Mouse (Mus musculus): ENCODE measurements around the gene Mcemp1. TPM values are rescaled to one million over a fixed set of nuclear protein-coding genes. Genes with fewer than 3 reads are reported as not detected.

The Mcemp1 gene
- polyA plus RNA-seq, 1 experiment from 2014 or later = 8.2 TPM

DNA sequence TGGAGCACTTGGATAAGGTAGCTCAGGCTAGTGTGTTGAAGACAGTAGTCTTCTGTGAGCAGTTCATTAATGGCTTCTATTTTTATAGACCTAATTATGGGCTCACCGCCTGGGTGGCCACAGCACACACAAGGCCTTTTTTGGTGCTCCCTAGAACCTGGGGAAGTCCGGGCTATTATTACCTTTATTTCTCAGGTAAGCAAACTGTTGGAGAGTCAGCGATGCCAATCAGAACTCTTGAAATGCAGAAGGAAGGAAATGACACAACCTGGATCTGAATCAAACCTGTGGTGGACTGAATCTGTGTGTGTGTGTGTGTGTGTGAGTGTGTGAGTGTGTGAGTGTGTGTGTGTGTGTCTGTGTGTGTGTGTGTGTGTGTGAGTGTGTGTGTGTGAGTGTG is 28.6 kb downstream of the Mcemp1 start, which contains the start of gene Fcer2a:
Gene Fcer2a, minus strand, starts transcription at position 55 of the 400 bp plus-strand sequence.
- ATAC-seq (ENCODE audit: low read depth) = no peak
- H3K27me3 ChIP-seq (ENCODE audit: control insufficient read depth, insufficient read depth, low read depth, low read length) = no peaks in the 10 kb centered on the region
- no peaks in the 10 kb centered on the region for H3K36me3 ChIP-seq (ENCODE audit: control insufficient read depth, insufficient read depth)
- H3K9ac ChIP-seq (ENCODE audit: low read depth, low read length) = no peak within 1 kb of the TSS
- no peak within 1 kb of the TSS for H3K27ac ChIP-seq (ENCODE audit: low read length)
- no peaks in the 10 kb centered on the region for H3K4me1 ChIP-seq (ENCODE audit: control insufficient read depth, low read depth, low read length)
- H3K4me3 ChIP-seq (ENCODE audit: low read depth, low read length) = no peak within 1 kb of the TSS
- H3K4me2 ChIP-seq (ENCODE audit: low read depth, low read length) = no peak within 1 kb of the TSS
- 64% methylated on average over 3 of the region's 3 CpGs for WGBS (ENCODE audit: insufficient replicate concordance)
- no peaks in the 10 kb centered on the region for H3K9me3 ChIP-seq (replicated peaks; ENCODE audit: control insufficient read depth, low read length)

DNA sequence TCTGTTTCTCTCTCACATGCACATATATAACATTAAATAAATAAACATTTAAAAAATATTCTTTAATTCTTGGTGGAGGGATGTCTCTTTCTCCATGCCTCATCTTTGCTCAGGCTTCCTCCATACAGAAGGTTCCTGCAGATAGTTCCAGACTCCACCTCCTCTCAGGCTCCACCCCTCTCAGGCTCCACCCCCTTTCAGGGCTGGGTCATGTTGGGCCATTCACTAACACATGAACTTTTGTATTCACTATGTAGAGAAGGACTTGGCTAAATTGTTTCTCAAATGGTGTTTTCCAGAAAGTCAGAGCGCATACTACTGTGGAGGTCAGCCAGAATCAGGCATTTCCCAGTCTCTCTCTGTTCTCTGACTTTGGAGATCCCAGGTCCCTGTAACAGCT is 35.9 kb downstream of the Mcemp1 start:
- Histone ChIP-seq H3K4me2 (ENCODE audit: low read depth, low read length) (no peak overlapping the region), H3K4me3 (ENCODE audit: low read depth, low read length) (no peak overlapping the region), H3K9ac (ENCODE audit: low read depth, low read length) (no peak overlapping the region), H3K9me3 (replicated peaks; ENCODE audit: control insufficient read depth, low read length) (no peaks in the 10 kb centered on the region), H3K27me3 (ENCODE audit: control insufficient read depth, insufficient read depth, low read depth, low read length) (no peaks in the 10 kb centered on the region), H3K27ac (ENCODE audit: low read length) (no peak overlapping the region), H3K4me1 (ENCODE audit: control insufficient read depth, low read depth, low read length) (no peaks in the 10 kb centered on the region), H3K36me3 (ENCODE audit: control insufficient read depth, insufficient read depth) (no peaks in the 10 kb centered on the region)
- no peak for ATAC-seq (ENCODE audit: low read depth)
- 90% methylated on average over 1 of the region's 1 CpGs for WGBS (ENCODE audit: insufficient replicate concordance)

DNA sequence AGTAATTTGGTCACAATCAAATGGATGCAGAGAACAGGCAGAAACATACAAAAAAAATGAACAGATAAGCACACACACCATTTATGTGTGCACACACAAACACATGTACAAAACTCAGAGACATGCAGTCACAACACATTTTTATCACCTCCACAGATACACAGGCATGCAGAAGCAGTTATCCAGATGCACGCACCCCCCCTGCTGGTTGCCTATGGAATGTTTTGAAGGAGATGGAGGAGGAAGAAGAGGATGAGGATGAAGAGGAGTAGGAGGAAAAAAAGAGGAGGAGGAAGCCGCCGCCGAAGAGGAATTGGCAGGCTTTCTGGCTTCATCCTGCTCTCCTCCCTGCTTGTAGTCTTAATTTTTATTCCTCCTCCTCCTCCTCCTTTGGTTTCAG is 40.2 kb downstream of the Mcemp1 start:
- Histone ChIP-seq H3K4me3 (ENCODE audit: low read depth, low read length) (no peak overlapping the region), H3K9ac (ENCODE audit: low read depth, low read length) (no peak overlapping the region), H3K4me2 (ENCODE audit: low read depth, low read length) (no peak overlapping the region), H3K9me3 (replicated peaks; ENCODE audit: control insufficient read depth, low read length) (no peaks in the 10 kb centered on the region), H3K27ac (ENCODE audit: low read length) (no peak overlapping the region), H3K4me1 (ENCODE audit: control insufficient read depth, low read depth, low read length) (no peaks in the 10 kb centered on the region), H3K36me3 (ENCODE audit: control insufficient read depth, insufficient read depth) (no peaks in the 10 kb centered on the region), H3K27me3 (ENCODE audit: control insufficient read depth, insufficient read depth, low read depth, low read length) (no peaks in the 10 kb centered on the region)
- ATAC-seq (ENCODE audit: low read depth) = no peak
- WGBS (ENCODE audit: insufficient replicate concordance) = 41% methylated on average over 4 of the region's 4 CpGs

DNA sequence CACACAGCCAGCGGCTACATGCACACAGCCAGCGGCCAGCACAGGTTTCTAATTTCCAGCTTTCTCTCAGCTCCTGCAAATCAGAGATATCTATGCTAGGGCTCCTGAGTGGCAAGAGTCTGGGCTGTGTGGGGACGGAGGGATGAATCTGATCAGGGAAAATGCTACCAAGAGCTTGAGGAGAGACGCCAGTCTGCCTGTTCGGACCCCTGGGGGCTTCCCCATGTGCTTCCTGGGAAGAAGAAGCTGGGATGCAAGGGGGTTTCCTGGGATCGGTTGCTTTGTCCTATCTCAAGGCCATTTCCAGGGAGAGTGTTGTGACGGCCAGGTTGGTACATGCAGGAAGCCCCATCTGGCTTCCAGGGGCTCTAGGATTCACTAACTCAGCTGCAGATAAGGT is 42.1 kb downstream of the Mcemp1 start:
- no peaks in the 10 kb centered on the region for H3K9me3 ChIP-seq (replicated peaks; ENCODE audit: control insufficient read depth, low read length)
- H3K9ac ChIP-seq (ENCODE audit: low read depth, low read length) = no peak overlapping the region
- H3K4me3 ChIP-seq (ENCODE audit: low read depth, low read length) = no peak overlapping the region
- H3K4me1 ChIP-seq (ENCODE audit: control insufficient read depth, low read depth, low read length) = no peaks in the 10 kb centered on the region
- no peaks in the 10 kb centered on the region for H3K36me3 ChIP-seq (ENCODE audit: control insufficient read depth, insufficient read depth)
- no peaks in the 10 kb centered on the region for H3K27me3 ChIP-seq (ENCODE audit: control insufficient read depth, insufficient read depth, low read depth, low read length)
- no peak overlapping the region for H3K4me2 ChIP-seq (ENCODE audit: low read depth, low read length)
- WGBS (ENCODE audit: insufficient replicate concordance) = 54% methylated on average over 7 of the region's 7 CpGs
- ATAC-seq (ENCODE audit: low read depth) = no peak; the same call in 1 of the 2 replicates
- H3K27ac ChIP-seq (ENCODE audit: low read length) = no peak overlapping the region

DNA sequence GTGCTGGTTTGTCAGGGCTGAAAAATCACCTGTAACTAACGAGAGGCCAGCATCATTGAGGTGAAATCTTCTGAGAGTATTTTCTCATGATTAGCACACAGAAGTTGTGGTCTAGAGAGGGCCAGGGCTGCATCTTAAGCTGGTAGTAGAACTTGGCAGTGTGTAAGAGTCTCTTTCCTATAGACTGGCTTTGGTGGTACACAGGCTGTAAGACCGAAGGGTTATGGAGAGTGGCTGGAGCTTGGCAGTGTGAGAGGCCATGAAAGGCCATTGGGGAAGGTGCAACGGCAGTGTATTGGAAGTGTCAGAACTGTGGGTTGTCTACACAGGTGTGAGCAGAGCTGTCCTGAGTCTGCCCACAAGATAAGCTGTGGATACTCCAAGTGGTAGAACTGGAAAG is 44.8 kb downstream of the Mcemp1 start:
- Histone ChIP-seq H3K9ac (ENCODE audit: low read depth, low read length) (no peak overlapping the region), H3K4me3 (ENCODE audit: low read depth, low read length) (no peak overlapping the region), H3K4me1 (ENCODE audit: control insufficient read depth, low read depth, low read length) (no peaks in the 10 kb centered on the region), H3K9me3 (replicated peaks; ENCODE audit: control insufficient read depth, low read length) (no peaks in the 10 kb centered on the region), H3K27ac (ENCODE audit: low read length) (no peak overlapping the region), H3K36me3 (ENCODE audit: control insufficient read depth, insufficient read depth) (no peaks in the 10 kb centered on the region), H3K4me2 (ENCODE audit: low read depth, low read length) (no peak overlapping the region), H3K27me3 (ENCODE audit: control insufficient read depth, insufficient read depth, low read depth, low read length) (no peaks in the 10 kb centered on the region)
- WGBS (ENCODE audit: insufficient replicate concordance) = 39% methylated on average over 3 of the region's 3 CpGs
- no peak for ATAC-seq (ENCODE audit: low read depth)

DNA sequence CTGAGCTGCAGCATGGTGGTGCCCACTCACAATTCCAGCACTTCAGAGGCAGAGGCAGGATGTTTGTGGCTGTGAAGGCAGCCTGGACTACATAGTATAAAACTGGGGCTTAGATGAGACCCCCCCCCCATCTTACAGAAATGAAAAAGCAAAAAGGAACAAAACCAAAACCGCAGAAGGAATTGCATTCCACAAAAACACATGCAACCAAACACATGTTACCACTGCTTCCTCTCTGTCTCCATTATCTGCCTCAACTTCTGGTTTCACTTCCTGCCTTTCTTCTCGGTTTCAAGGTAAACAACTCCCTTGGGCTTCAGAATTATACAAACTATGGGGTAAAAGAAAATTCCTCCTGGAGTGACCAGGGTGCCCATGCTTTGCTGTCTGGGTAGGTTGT is 46.1 kb downstream of the Mcemp1 start:
- Histone ChIP-seq H3K4me1 (ENCODE audit: control insufficient read depth, low read depth, low read length) (no peaks in the 10 kb centered on the region), H3K4me2 (ENCODE audit: low read depth, low read length) (no peak overlapping the region), H3K27ac (ENCODE audit: low read length) (no peak overlapping the region), H3K9me3 (replicated peaks; ENCODE audit: control insufficient read depth, low read length) (no peaks in the 10 kb centered on the region), H3K27me3 (ENCODE audit: control insufficient read depth, insufficient read depth, low read depth, low read length) (no peaks in the 10 kb centered on the region), H3K4me3 (ENCODE audit: low read depth, low read length) (no peak overlapping the region), H3K36me3 (ENCODE audit: control insufficient read depth, insufficient read depth) (no peaks in the 10 kb centered on the region), H3K9ac (ENCODE audit: low read depth, low read length) (no peak overlapping the region)
- WGBS (ENCODE audit: insufficient replicate concordance) = 9% methylated on average over 2 of the region's 2 CpGs
- ATAC-seq (ENCODE audit: low read depth) = peak; percentile 21; the same call in 1 of the 2 replicates

DNA sequence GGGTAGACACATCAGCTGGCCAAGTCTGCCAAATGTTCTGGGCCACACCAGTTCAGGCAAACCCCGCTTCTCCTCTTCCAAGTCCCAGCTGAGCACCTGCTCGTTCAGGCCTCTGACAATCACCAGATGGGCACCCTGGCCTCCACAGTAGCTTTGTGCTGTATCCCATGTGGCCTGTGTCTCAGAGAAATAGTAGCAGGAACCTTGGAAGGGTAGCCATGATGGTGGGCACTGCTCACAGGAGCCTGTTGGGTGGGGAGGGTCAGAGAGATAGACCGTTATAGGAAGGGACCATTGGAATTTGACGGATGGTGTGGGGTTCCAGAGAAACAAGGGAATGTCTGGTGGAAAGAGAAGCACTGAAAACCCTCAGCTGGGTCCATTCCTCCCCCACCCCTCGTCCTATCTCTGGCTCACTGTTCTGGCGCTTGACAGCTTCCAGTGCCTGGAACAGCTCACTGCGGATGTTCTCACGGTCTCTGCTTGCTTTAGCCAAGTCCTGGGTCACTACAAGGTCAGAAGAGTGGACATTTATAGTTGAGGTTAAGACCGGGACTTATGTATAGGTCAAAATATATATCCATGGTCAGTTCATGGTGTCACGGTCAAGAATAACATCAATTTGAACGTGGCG is 51.9 kb downstream of the Mcemp1 start:
- 67% methylated on average over 12 of the region's 12 CpGs for WGBS (ENCODE audit: insufficient replicate concordance)
- H3K4me3 ChIP-seq (ENCODE audit: low read depth, low read length) = no peak overlapping the region
- ATAC-seq (ENCODE audit: low read depth) = 0 out of 2 replicates have a peak, but pooled peaks have one; percentile 43
- H3K9me3 ChIP-seq (replicated peaks; ENCODE audit: control insufficient read depth, low read length) = no peaks in the 10 kb centered on the region
- H3K27me3 ChIP-seq (ENCODE audit: control insufficient read depth, insufficient read depth, low read depth, low read length) = no peaks in the 10 kb centered on the region
- H3K4me1 ChIP-seq (ENCODE audit: control insufficient read depth, low read depth, low read length) = no peaks in the 10 kb centered on the region
- no peak overlapping the region for H3K4me2 ChIP-seq (ENCODE audit: low read depth, low read length)
- H3K27ac ChIP-seq (ENCODE audit: low read length) = no peak overlapping the region
- no peaks in the 10 kb centered on the region for H3K36me3 ChIP-seq (ENCODE audit: control insufficient read depth, insufficient read depth)
- no peak overlapping the region for H3K9ac ChIP-seq (ENCODE audit: low read depth, low read length)

DNA sequence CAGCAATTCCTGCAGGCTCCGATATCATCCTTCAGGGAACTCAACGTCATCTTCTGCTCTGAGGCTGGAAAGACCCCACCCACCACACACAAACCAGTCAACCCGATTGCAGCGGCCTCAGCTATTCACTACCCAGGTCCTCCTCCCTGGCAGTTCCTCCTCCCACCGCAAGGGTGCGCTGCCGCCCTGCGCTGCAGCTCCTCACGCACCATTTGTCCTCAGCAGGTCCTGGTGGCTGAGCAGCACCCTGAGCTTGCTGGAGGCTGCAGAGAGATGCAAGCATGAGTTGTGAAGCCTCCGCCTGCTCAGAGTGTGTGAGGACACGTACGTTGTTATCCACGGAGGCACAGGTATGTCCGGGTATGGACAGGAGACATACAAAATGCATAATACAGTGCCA is 53.0 kb downstream of the Mcemp1 start:
- Histone ChIP-seq H3K4me3 (ENCODE audit: low read depth, low read length) (no peak overlapping the region), H3K9ac (ENCODE audit: low read depth, low read length) (no peak overlapping the region), H3K27me3 (ENCODE audit: control insufficient read depth, insufficient read depth, low read depth, low read length) (no peaks in the 10 kb centered on the region), H3K4me2 (ENCODE audit: low read depth, low read length) (no peak overlapping the region), H3K27ac (ENCODE audit: low read length) (no peak overlapping the region), H3K36me3 (ENCODE audit: control insufficient read depth, insufficient read depth) (no peaks in the 10 kb centered on the region), H3K9me3 (replicated peaks; ENCODE audit: control insufficient read depth, low read length) (no peaks in the 10 kb centered on the region), H3K4me1 (ENCODE audit: control insufficient read depth, low read depth, low read length) (no peaks in the 10 kb centered on the region)
- peak; percentile 61 for ATAC-seq (ENCODE audit: low read depth)
- WGBS (ENCODE audit: insufficient replicate concordance) = 13% methylated on average over 14 of the region's 14 CpGs

All from liver, embryonic 16.5 days (tissue).